Mouse (Mus musculus) hematopoietic stem cell, adult 5-6 weeks (primary cell): ENCODE data around the gene Scn3a. TPM values are rescaled to one million over a fixed set of nuclear protein-coding genes. Genes with fewer than 3 reads are reported as not detected.

ENCODE experiments used
- ATAC-seq, 2 experiments: fragments of 125-278 bp in 1 of 2; replicated peaks in 1 of 2; 2 replicates each; pipeline ENCODE4 v1.8.0; 2016 to 2017; ENCODE audit warnings: inconsistent platforms in 2 of 2, mild to moderate bottlenecking in 2 of 2, moderate number of reproducible peaks in 2 of 2, low read depth in 1 of 2, moderate TSS enrichment in 1 of 2; ENCODE audit not compliant: low FRiP score in 2 of 2, poor library complexity in 2 of 2, severe bottlenecking in 2 of 2, insufficient read depth in 1 of 2, low TSS enrichment in 1 of 2
- total RNA-seq: library from RNA; stranded (forward); fragments of 172-1452, 232-1000 nt; gene quantifications from 2 replicates; pipeline ENCODE4 v1.2.3, GENCODE M21; 2017

The Scn3a gene
- total RNA-seq, 1 experiment from 2014 or later, result not detected

GRCm38 (mm10) chr2:65423501-65423900 is 143.9 kb downstream of the Scn3a start:
- no peak for ATAC-seq

- ATAC-seq, result no peak
Observed at GRCm38 (mm10) chr2:65421259-65422255, 145.9 kb downstream of the Scn3a start.

- ATAC-seq, result no peak
Observed at GRCm38 (mm10) chr2:65418608-65419007, 148.8 kb downstream of the Scn3a start.

- ATAC-seq, result no peak
Observed at GRCm38 (mm10) chr2:65416535-65416934, 150.9 kb downstream of the Scn3a start.

GRCm38 (mm10) chr2:65415294-65415693 is 152.1 kb downstream of the Scn3a start:
- ATAC-seq, result no peak

GRCm38 (mm10) chr2:65414806-65415281 is 152.6 kb downstream of the Scn3a start:
- ATAC-seq, result peak in 1 of 2 experiments; percentile 46; a peak in 1 of 4 replicates

GRCm38 (mm10) chr2:65414237-65414636 is 153.2 kb downstream of the Scn3a start:
- peak; percentile 58 to 59 for ATAC-seq

GRCm38 (mm10) chr2:65413746-65414145 is 153.7 kb downstream of the Scn3a start:
- peak; percentile 69 to 81; a peak in 3 of 4 replicates for ATAC-seq

Other genes with a start within 250 kb of the Scn3a start
- 2.3 TPM in 1 of 2 replicates, not detected in the other for gene Slc38a11, start 203.6 kb downstream of the Scn3a start, total RNA-seq
- 0.50 and 1.1 TPM in 2 replicates for gene Scn2a, start 53.1 kb upstream of the Scn3a start, total RNA-seq